Mouse (Mus musculus): ENCODE measurements around the gene Abi3bp. TPM values are rescaled to one million over a fixed set of nuclear protein-coding genes. Genes with fewer than 3 reads are reported as not detected.
A peak's percentile ranks its signal among the peaks of the same experiment; 100 is the strongest.

The Abi3bp gene
- 0.47 and 0.55 TPM in 2 replicates for polyA plus RNA-seq (2014; fragmentation: Nextera tagmentation; extraction: Ambion mirVana)

GRCm38 (mm10) chr16:56477677-56478574 is at the start of gene Abi3bp:
TSS of gene Abi3bp (plus strand) at chr16:56477878.
- no peak within 1 kb of the TSS for H3K27ac ChIP-seq
- no peak within 1 kb of the TSS for H3K9ac ChIP-seq
- DNase-seq (ENCODE audit: low spot score): no peak
- H3K9me3 ChIP-seq (ENCODE audit: control insufficient read depth, low read length): no peaks in the 10 kb centered on the region
- no peak for ATAC-seq (ENCODE audit: low FRiP score)
- H3K4me1 ChIP-seq (replicated peaks; ENCODE audit: control insufficient read depth, insufficient read depth, low read length): no peaks in the 10 kb centered on the region
- peak within 1 kb of the TSS; percentile 15 for H3K4me2 ChIP-seq (replicated peaks)
- H3K27me3 ChIP-seq (ENCODE audit: control insufficient read depth, insufficient read depth, low read length): no peaks in the 10 kb centered on the region
- no peaks in the 10 kb centered on the region for H3K36me3 ChIP-seq (replicated peaks; ENCODE audit: control insufficient read depth, insufficient read depth)
- WGBS: 68% methylated on average over 11 of the region's 11 CpGs
- H3K4me3 ChIP-seq (replicated peaks; ENCODE audit: low read length): no peak within 1 kb of the TSS

- no peaks in the 10 kb centered on the region for H3K9me3 ChIP-seq (ENCODE audit: control insufficient read depth, low read length)
- 74% methylated on average over 4 of the region's 4 CpGs for WGBS
- no peaks in the 10 kb centered on the region for H3K27me3 ChIP-seq (ENCODE audit: control insufficient read depth, insufficient read depth, low read length)
- 0 out of 2 replicates have a peak, but pooled peaks have one; percentile 46 for ATAC-seq (ENCODE audit: low FRiP score)
- no peak overlapping the region for H3K27ac ChIP-seq
- no peak for DNase-seq (ENCODE audit: low spot score)
- no peak overlapping the region for H3K4me3 ChIP-seq (replicated peaks; ENCODE audit: low read length)
- H3K4me2 ChIP-seq (replicated peaks): no peak overlapping the region
- H3K36me3 ChIP-seq (replicated peaks; ENCODE audit: control insufficient read depth, insufficient read depth): no peaks in the 10 kb centered on the region
- H3K9ac ChIP-seq: no peak overlapping the region
- no peaks in the 10 kb centered on the region for H3K4me1 ChIP-seq (replicated peaks; ENCODE audit: control insufficient read depth, insufficient read depth, low read length)
Observed at GRCm38 (mm10) chr16:56435293-56436185, 42.1 kb upstream of the Abi3bp start.

GRCm38 (mm10) chr16:56440243-56440642 is 37.4 kb upstream of the Abi3bp start:
- H3K4me2 ChIP-seq (replicated peaks): no peak overlapping the region
- no peak overlapping the region for H3K4me3 ChIP-seq (replicated peaks; ENCODE audit: low read length)
- H3K9ac ChIP-seq: no peak overlapping the region
- ATAC-seq (ENCODE audit: low FRiP score) (no peak), DNase-seq (ENCODE audit: low spot score) (no peak)
- no peaks in the 10 kb centered on the region for H3K36me3 ChIP-seq (replicated peaks; ENCODE audit: control insufficient read depth, insufficient read depth)
- no peaks in the 10 kb centered on the region for H3K4me1 ChIP-seq (replicated peaks; ENCODE audit: control insufficient read depth, insufficient read depth, low read length)
- H3K9me3 ChIP-seq (ENCODE audit: control insufficient read depth, low read length): no peaks in the 10 kb centered on the region
- H3K27ac ChIP-seq: no peak overlapping the region
- 72% methylated on average over 4 of the region's 4 CpGs for WGBS
- H3K27me3 ChIP-seq (ENCODE audit: control insufficient read depth, insufficient read depth, low read length): no peaks in the 10 kb centered on the region

- Histone ChIP-seq H3K4me2 (replicated peaks) (no peak overlapping the region), H3K4me3 (replicated peaks; ENCODE audit: low read length) (no peak overlapping the region), H3K4me1 (replicated peaks; ENCODE audit: control insufficient read depth, insufficient read depth, low read length) (no peaks in the 10 kb centered on the region), H3K9ac (no peak overlapping the region), H3K9me3 (ENCODE audit: control insufficient read depth, low read length) (no peaks in the 10 kb centered on the region), H3K27ac (no peak overlapping the region), H3K36me3 (replicated peaks; ENCODE audit: control insufficient read depth, insufficient read depth) (no peaks in the 10 kb centered on the region), H3K27me3 (ENCODE audit: control insufficient read depth, insufficient read depth, low read length) (no peaks in the 10 kb centered on the region)
- ATAC-seq (ENCODE audit: low FRiP score) (no peak), DNase-seq (ENCODE audit: low spot score) (no peak)
- 86% methylated on average over 5 of the region's 5 CpGs for WGBS
Observed at GRCm38 (mm10) chr16:56441113-56441512, 36.6 kb upstream of the Abi3bp start.

GRCm38 (mm10) chr16:56441658-56442344 is 35.9 kb upstream of the Abi3bp start:
- 84% methylated on average over 7 of the region's 7 CpGs for WGBS
- H3K4me1 ChIP-seq (replicated peaks; ENCODE audit: control insufficient read depth, insufficient read depth, low read length): no peaks in the 10 kb centered on the region
- DNase-seq (ENCODE audit: low spot score): no peak
- no peak for ATAC-seq (ENCODE audit: low FRiP score)
- no peaks in the 10 kb centered on the region for H3K27me3 ChIP-seq (ENCODE audit: control insufficient read depth, insufficient read depth, low read length)
- H3K9ac ChIP-seq: no peak overlapping the region
- no peak overlapping the region for H3K27ac ChIP-seq
- H3K9me3 ChIP-seq (ENCODE audit: control insufficient read depth, low read length): no peaks in the 10 kb centered on the region
- H3K36me3 ChIP-seq (replicated peaks; ENCODE audit: control insufficient read depth, insufficient read depth): no peaks in the 10 kb centered on the region
- no peak overlapping the region for H3K4me2 ChIP-seq (replicated peaks)
- no peak overlapping the region for H3K4me3 ChIP-seq (replicated peaks; ENCODE audit: low read length)

- WGBS: 85% methylated on average over 2 of the region's 2 CpGs
- Histone ChIP-seq H3K27ac (no peak overlapping the region), H3K4me1 (replicated peaks; ENCODE audit: control insufficient read depth, insufficient read depth, low read length) (no peaks in the 10 kb centered on the region), H3K27me3 (ENCODE audit: control insufficient read depth, insufficient read depth, low read length) (no peaks in the 10 kb centered on the region), H3K36me3 (replicated peaks; ENCODE audit: control insufficient read depth, insufficient read depth) (no peaks in the 10 kb centered on the region), H3K9me3 (ENCODE audit: control insufficient read depth, low read length) (no peaks in the 10 kb centered on the region), H3K9ac (no peak overlapping the region), H3K4me3 (replicated peaks; ENCODE audit: low read length) (no peak overlapping the region), H3K4me2 (replicated peaks) (no peak overlapping the region)
- no peak for DNase-seq (ENCODE audit: low spot score)
- ATAC-seq (ENCODE audit: low FRiP score): no peak
Observed at GRCm38 (mm10) chr16:56451482-56451881, 26.2 kb upstream of the Abi3bp start.

- Histone ChIP-seq H3K9ac (no peak overlapping the region), H3K27ac (no peak overlapping the region), H3K27me3 (ENCODE audit: control insufficient read depth, insufficient read depth, low read length) (no peaks in the 10 kb centered on the region), H3K4me1 (replicated peaks; ENCODE audit: control insufficient read depth, insufficient read depth, low read length) (no peaks in the 10 kb centered on the region), H3K4me2 (replicated peaks) (no peak overlapping the region), H3K9me3 (ENCODE audit: control insufficient read depth, low read length) (no peaks in the 10 kb centered on the region), H3K4me3 (replicated peaks; ENCODE audit: low read length) (no peak overlapping the region), H3K36me3 (replicated peaks; ENCODE audit: control insufficient read depth, insufficient read depth) (no peaks in the 10 kb centered on the region)
- WGBS: 86% methylated on average over 1 of the region's 1 CpGs
- DNase-seq (ENCODE audit: low spot score) (no peak), ATAC-seq (ENCODE audit: low FRiP score) (no peak)
Observed at GRCm38 (mm10) chr16:56451923-56452322, 25.8 kb upstream of the Abi3bp start.

- H3K4me3 ChIP-seq (replicated peaks; ENCODE audit: low read length): no peak overlapping the region
- no peaks in the 10 kb centered on the region for H3K27me3 ChIP-seq (ENCODE audit: control insufficient read depth, insufficient read depth, low read length)
- H3K27ac ChIP-seq: no peak overlapping the region
- H3K9me3 ChIP-seq (ENCODE audit: control insufficient read depth, low read length): no peaks in the 10 kb centered on the region
- ATAC-seq (ENCODE audit: low FRiP score) (no peak), DNase-seq (ENCODE audit: low spot score) (no peak)
- no peak overlapping the region for H3K9ac ChIP-seq
- no peaks in the 10 kb centered on the region for H3K36me3 ChIP-seq (replicated peaks; ENCODE audit: control insufficient read depth, insufficient read depth)
- no peak overlapping the region for H3K4me2 ChIP-seq (replicated peaks)
- 73% methylated on average over 8 of the region's 8 CpGs for WGBS
- no peaks in the 10 kb centered on the region for H3K4me1 ChIP-seq (replicated peaks; ENCODE audit: control insufficient read depth, insufficient read depth, low read length)
Observed at GRCm38 (mm10) chr16:56458052-56458754, 19.5 kb upstream of the Abi3bp start.
